Mouse (Mus musculus) G1E (cell line): Measurements from ENCODE around the gene Bpifc. TPM values are rescaled to one million over a fixed set of nuclear protein-coding genes. Genes with fewer than 3 reads are reported as not detected.

Source experiments
- ATAC-seq: 2 replicates; pipeline ENCODE4 v1.8.0; 2016; ENCODE audit warnings: mild to moderate bottlenecking; ENCODE audit not compliant: insufficient number of reproducible peaks, poor library complexity, low FRiP score, severe bottlenecking; ENCODE audit errors: extremely low read depth
- DNase-seq: peaks from one replicate; pipeline ENCODE4 v3.0.0; 2012; ENCODE audit warnings: low spot score
- H3K27me3 ChIP-seq: 2 replicates; pipeline ENCODE4 v1.6.1; 2012; ENCODE audit warnings: mild to moderate bottlenecking, low read length, inconsistent platforms; ENCODE audit not compliant: insufficient read depth
- H3K36me3 ChIP-seq: replicated peaks from 2 replicates; pipeline ENCODE3; 2012; ENCODE audit warnings: mild to moderate bottlenecking, inconsistent platforms
- H3K4me1 ChIP-seq: 2 replicates; pipeline ENCODE4 v1.6.1; 2012; ENCODE audit warnings: low read depth, low read length, inconsistent platforms, mixed read lengths; ENCODE audit not compliant: insufficient read depth
- H3K4me3 ChIP-seq: 2 replicates; pipeline ENCODE4 v1.5.1; 2012; ENCODE audit warnings: low read depth, mild to moderate bottlenecking, inconsistent platforms, low read length, moderate library complexity, mixed read lengths
- H3K9me3 ChIP-seq: replicated peaks from 2 replicates; pipeline ENCODE4 v1.6.1; 2012; ENCODE audit warnings: inconsistent platforms
- CTCF ChIP-seq: IDR thresholded peaks from 2 replicates; pipeline ENCODE4 v1.5.1; 2012; ENCODE audit warnings: low read depth, low read length, inconsistent platforms, mixed read lengths
- GATA1 ChIP-seq: IDR thresholded peaks from 2 replicates; pipeline ENCODE4 v1.6.1; 2012; ENCODE audit warnings: borderline replicate concordance, low read length, inconsistent platforms, mixed read lengths
- GATA2 ChIP-seq: IDR thresholded peaks from 2 replicates; pipeline ENCODE4 v1.6.1; 2012; ENCODE audit warnings: low read depth, low read length, inconsistent platforms, borderline replicate concordance
- POLR2AphosphoS5 ChIP-seq: IDR thresholded peaks from 2 replicates; pipeline ENCODE4 v1.6.1; 2012; ENCODE audit warnings: low read depth, low read length, inconsistent platforms; ENCODE audit not compliant: insufficient replicate concordance
- TAL1 ChIP-seq: conservative IDR thresholded peaks from 2 replicates; pipeline ENCODE4 v1.6.1; 2012; ENCODE audit warnings: low read depth, low read length, inconsistent platforms, mixed read lengths
- polyA plus RNA-seq: library from polyadenylated mRNA; stranded (reverse); fragments of >175 nt; gene quantifications from 2 replicates; pipeline ENCODE4 v1.2.3, GENCODE M21; 2012
- total RNA-seq, 2 experiments: library from RNA; stranded (forward) in 1 of 2; stranded (reverse) in 1 of 2; fragments of 200-1000 nt in 1 of 2; fragments of >200 nt in 1 of 2; fragmentation: Nextera tagmentation in 1 of 2; gene quantifications; 2 replicates each; pipeline ENCODE4 v1.2.3; 2014 to 2017

Bpifc gene
- total and polyA plus RNA-seq, 3 experiments: not detected

GRCm38 (mm10) chr10:85971826-85972225, 39.9 kb downstream of the Bpifc start:
- no peaks in the 10 kb centered on the region for H3K36me3 ChIP-seq
- DNase-seq (no peak), ATAC-seq (no peak)
- 0 out of 2 replicates have a peak, but pooled peaks cover 2% of the 10 kb centered on the region for H3K9me3 ChIP-seq
- H3K4me3 ChIP-seq: no peak overlapping the region
- TF ChIP-seq POLR2AphosphoS5 (no peak), GATA2 (no peak), CTCF (no peak), GATA1 (no peak), TAL1 (no peak)
- no peaks in the 10 kb centered on the region for H3K4me1 ChIP-seq
- H3K27me3 ChIP-seq: peaks cover 34% of the 10 kb centered on the region

DNA sequence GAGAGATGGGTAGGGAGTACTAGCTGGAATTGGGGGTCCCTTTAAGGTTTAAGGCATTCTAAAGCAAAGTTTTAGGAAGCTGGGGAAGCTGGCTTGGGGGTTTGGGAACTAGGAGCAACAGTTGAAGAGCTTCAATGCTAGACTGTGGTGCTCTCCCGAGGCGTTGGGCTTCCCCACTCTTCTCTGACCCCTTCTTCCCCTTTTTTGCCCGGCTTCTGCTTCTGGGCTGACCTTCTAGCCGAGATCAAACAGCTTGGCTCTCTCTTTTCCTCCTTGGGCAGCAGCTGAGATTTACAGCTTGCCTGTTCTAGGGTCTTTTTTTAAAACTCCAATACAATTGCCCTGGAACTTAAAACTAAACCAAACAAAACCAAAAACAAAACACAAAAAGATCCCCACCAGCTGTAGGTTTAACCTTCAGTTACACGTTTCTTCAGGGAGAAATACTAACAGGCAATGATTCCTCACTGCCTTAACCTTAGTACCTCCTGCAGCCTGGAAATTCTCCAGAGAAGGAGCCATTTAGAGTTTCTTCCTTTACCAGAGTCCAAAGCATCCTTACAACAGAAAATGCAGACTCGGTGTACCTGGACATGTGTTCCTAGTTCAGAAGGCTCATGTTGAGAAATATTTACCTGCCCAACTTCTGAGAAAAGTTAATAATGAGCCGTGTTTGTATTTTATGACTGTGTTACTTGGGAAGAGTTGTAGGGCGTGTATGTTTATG, 41.6 kb downstream of the Bpifc start:
- DNase-seq (no peak), ATAC-seq (no peak)
- Histone ChIP-seq H3K27me3 (peaks cover 44% of the 10 kb centered on the region), H3K36me3 (no peaks in the 10 kb centered on the region), H3K9me3 (0 out of 2 replicates have a peak, but pooled peaks cover 2% of the 10 kb centered on the region), H3K4me3 (no peak overlapping the region), H3K4me1 (no peaks in the 10 kb centered on the region)
- no peak for TF ChIP-seq CTCF
- no peak for TF ChIP-seq GATA1
- no peak for TF ChIP-seq GATA2
- no peak for TF ChIP-seq TAL1
- TF ChIP-seq POLR2AphosphoS5: no peak

DNA sequence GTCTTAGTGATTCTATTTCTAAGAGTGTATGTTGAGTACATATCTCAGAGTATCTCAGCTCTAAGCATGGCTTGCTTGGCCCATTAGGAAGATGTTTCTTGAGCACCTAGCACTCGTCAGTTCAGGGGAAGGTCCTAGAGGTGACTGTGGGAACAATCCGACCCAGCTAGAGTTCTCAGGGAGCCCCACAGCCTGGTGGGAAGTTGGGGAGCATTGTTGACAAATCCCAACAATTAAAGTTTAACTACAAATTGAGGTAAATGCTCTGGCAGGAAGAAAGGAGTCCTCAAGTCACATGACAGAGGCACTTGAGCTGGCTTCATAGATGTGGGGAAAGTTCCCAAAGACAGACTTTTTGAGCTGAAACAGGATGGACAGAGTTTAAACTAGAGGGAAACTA, 43.0 kb downstream of the Bpifc start:
- ATAC-seq: no peak
- Histone ChIP-seq H3K36me3 (no peaks in the 10 kb centered on the region), H3K4me3 (no peak overlapping the region), H3K4me1 (no peaks in the 10 kb centered on the region), H3K9me3 (no peaks in the 10 kb centered on the region), H3K27me3 (peaks cover 49% of the 10 kb centered on the region)
- no peak for DNase-seq
- TF ChIP-seq GATA2 (no peak), CTCF (no peak), POLR2AphosphoS5 (no peak), TAL1 (no peak), GATA1 (no peak)

- H3K4me1 ChIP-seq: no peaks in the 10 kb centered on the region
- no peak for TF ChIP-seq GATA2
- peak; percentile 64; the same call in 1 of the 2 replicates for TF ChIP-seq CTCF
- H3K27me3 ChIP-seq: peaks cover 49% of the 10 kb centered on the region
- peak; percentile 40 for DNase-seq
- H3K4me3 ChIP-seq: no peak overlapping the region
- H3K36me3 ChIP-seq: no peaks in the 10 kb centered on the region
- ATAC-seq: 0 out of 2 replicates have a peak, but pooled peaks have one; percentile 15
- no peaks in the 10 kb centered on the region for H3K9me3 ChIP-seq
Observed at GRCm38 (mm10) chr10:85968157-85968634, 43.5 kb downstream of the Bpifc start.

GRCm38 (mm10) chr10:85967411-85968156, 44.1 kb downstream of the Bpifc start:
- DNase-seq: no peak
- no peaks in the 10 kb centered on the region for H3K4me1 ChIP-seq
- peaks cover 48% of the 10 kb centered on the region for H3K27me3 ChIP-seq
- no peak for TF ChIP-seq TAL1
- no peak for TF ChIP-seq GATA1
- TF ChIP-seq POLR2AphosphoS5: no peak
- TF ChIP-seq GATA2: no peak
- no peak for TF ChIP-seq CTCF
- no peak overlapping the region for H3K4me3 ChIP-seq
- H3K36me3 ChIP-seq: no peaks in the 10 kb centered on the region
- no peak; the same call in 1 of the 2 replicates for ATAC-seq
- H3K9me3 ChIP-seq: no peaks in the 10 kb centered on the region

- peaks cover 46% of the 10 kb centered on the region for H3K27me3 ChIP-seq
- TF ChIP-seq GATA1 (no peak), TAL1 (no peak), CTCF (no peak), POLR2AphosphoS5 (no peak), GATA2 (no peak)
- H3K4me3 ChIP-seq: no peak overlapping the region
- ATAC-seq (no peak), DNase-seq (no peak)
- no peaks in the 10 kb centered on the region for H3K36me3 ChIP-seq
- no peaks in the 10 kb centered on the region for H3K4me1 ChIP-seq
- H3K9me3 ChIP-seq: no peaks in the 10 kb centered on the region
Observed at GRCm38 (mm10) chr10:85966476-85966875, 45.2 kb downstream of the Bpifc start.
